Mouse (Mus musculus) CH12.LX (cell line): Measurements from ENCODE around the gene Fam19a2. TPM values are rescaled to one million over a fixed set of nuclear protein-coding genes. Genes with fewer than 3 reads are reported as not detected.
A peak's percentile ranks its signal among the peaks of the same experiment; 100 is the strongest.

Source experiments
- DNase-seq: peaks from one replicate; pipeline ENCODE4 v3.0.0-alpha.2; 2013; ENCODE audit errors: extremely low read depth
- H3K27ac ChIP-seq: 2 replicates; pipeline ENCODE4 v1.5.1; 2012; ENCODE audit warnings: low read depth, mild to moderate bottlenecking, control low read depth, moderate library complexity; ENCODE audit not compliant: insufficient read depth
- H3K27me3 ChIP-seq: replicated peaks from 2 replicates; pipeline ENCODE3; 2012; ENCODE audit warnings: inconsistent platforms
- H3K36me3 ChIP-seq, 2 experiments: replicated peaks in 1 of 2; 2 replicates each; pipeline versions ENCODE3 to v1.6.1; 2012; ENCODE audit warnings: inconsistent platforms in 1 of 2, low read length in 1 of 2, mild to moderate bottlenecking in 1 of 2, mixed read lengths in 1 of 2, moderate library complexity in 1 of 2; ENCODE audit not compliant: control insufficient read depth in 1 of 2, insufficient read depth in 1 of 2
- H3K4me1 ChIP-seq, 2 experiments: 2 replicates each; pipeline ENCODE4 v1.6.1; 2012; ENCODE audit warnings: inconsistent platforms in 1 of 2, moderate library complexity in 1 of 2; ENCODE audit not compliant: insufficient read depth in 2 of 2, control insufficient read depth in 1 of 2
- H3K4me2 ChIP-seq: 2 replicates; pipeline ENCODE4 v1.6.1; 2012; ENCODE audit warnings: low read depth, mild to moderate bottlenecking, control low read depth; ENCODE audit not compliant: poor library complexity, insufficient read depth, severe bottlenecking
- H3K4me3 ChIP-seq, 3 experiments: fragments of 150-350 bp in 1 of 3; sonication (generic) in 1 of 3; replicated peaks in 1 of 3; 2 replicates each; pipeline versions ENCODE3 to v1.5.1; 2011 to 2012; ENCODE audit warnings: low read depth in 2 of 3, low read length in 2 of 3, mild to moderate bottlenecking in 2 of 3, moderate library complexity in 2 of 3, control low read depth in 1 of 3, improper control_type of control experiment in 1 of 3, inconsistent platforms in 1 of 3, mixed read lengths in 1 of 3; ENCODE audit not compliant: poor library complexity in 1 of 3
- H3K79me2 ChIP-seq: replicated peaks from 2 replicates; pipeline ENCODE4 v1.6.1; 2012; ENCODE audit warnings: mild to moderate bottlenecking, moderate library complexity; ENCODE audit not compliant: control insufficient read depth, poor library complexity, insufficient read depth, severe bottlenecking; ENCODE audit errors: extremely low read depth
- H3K9ac ChIP-seq: 2 replicates; pipeline ENCODE4 v1.6.1; 2012; ENCODE audit warnings: low read depth, mild to moderate bottlenecking, control low read depth, moderate library complexity; ENCODE audit not compliant: insufficient read depth
- H3K9me3 ChIP-seq: replicated peaks from 2 replicates; pipeline ENCODE3; 2012; ENCODE audit warnings: low read length, inconsistent platforms, mixed read lengths
- BHLHE40 ChIP-seq: IDR thresholded peaks from 2 replicates; pipeline ENCODE4 v1.6.1; 2011; ENCODE audit warnings: mild to moderate bottlenecking, low read depth, low read length, improper control_type of control experiment
- CTCF ChIP-seq, 2 experiments: IDR thresholded peaks in 1 of 2; conservative IDR thresholded peaks in 1 of 2; 2 replicates each; pipeline ENCODE4 v1.5.1; 2011 to 2012; ENCODE audit warnings: low read depth in 2 of 2, low read length in 2 of 2, improper control_type of control experiment in 1 of 2, inconsistent platforms in 1 of 2, mild to moderate bottlenecking in 1 of 2, moderate library complexity in 1 of 2
- E2F4 ChIP-seq: IDR thresholded peaks from 2 replicates; pipeline ENCODE4 v1.6.1; 2011; ENCODE audit warnings: low read depth, low read length, improper control_type of control experiment; ENCODE audit not compliant: insufficient replicate concordance
- ELF1 ChIP-seq: IDR thresholded peaks from 2 replicates; pipeline ENCODE4 v1.6.1; 2014; ENCODE audit warnings: low read depth, mild to moderate bottlenecking, inconsistent platforms, low read length, improper control_type of control experiment
- ETS1 ChIP-seq: conservative IDR thresholded peaks from 2 replicates; pipeline ENCODE4 v1.6.1; 2012; ENCODE audit warnings: low read depth, mild to moderate bottlenecking, inconsistent platforms, low read length, improper control_type of control experiment, moderate library complexity
- GABPA ChIP-seq: IDR thresholded peaks from 2 replicates; pipeline ENCODE4 v1.6.1; 2012; ENCODE audit warnings: low read depth, low read length, improper control_type of control experiment, inconsistent platforms; ENCODE audit not compliant: insufficient replicate concordance
- HCFC1 ChIP-seq: IDR thresholded peaks from 2 replicates; pipeline ENCODE4 v1.6.1; 2012; ENCODE audit warnings: low read depth, mild to moderate bottlenecking, inconsistent platforms, low read length, improper control_type of control experiment
- IRF4 ChIP-seq: IDR thresholded peaks from 2 replicates; pipeline ENCODE4 v1.6.1; 2014; ENCODE audit warnings: low read depth, mild to moderate bottlenecking, inconsistent platforms, low read length, improper control_type of control experiment
- JUND ChIP-seq: conservative IDR thresholded peaks from 2 replicates; pipeline ENCODE4 v1.6.1; 2011; ENCODE audit warnings: low read depth, low read length, improper control_type of control experiment
- KAT2A ChIP-seq: IDR thresholded peaks from 2 replicates; pipeline ENCODE4 v1.6.1; 2012; ENCODE audit warnings: low read length, improper control_type of control experiment, inconsistent platforms; ENCODE audit not compliant: insufficient replicate concordance
- MAZ ChIP-seq: IDR thresholded peaks from 2 replicates; pipeline ENCODE4 v1.6.1; 2012; ENCODE audit warnings: low read depth, mild to moderate bottlenecking, inconsistent platforms, low read length, improper control_type of control experiment, moderate library complexity
- MEF2A ChIP-seq: IDR thresholded peaks from 2 replicates; pipeline ENCODE4 v1.6.1; 2014; ENCODE audit warnings: low read depth, mild to moderate bottlenecking, inconsistent platforms, low read length, improper control_type of control experiment, borderline replicate concordance
- MYC ChIP-seq: IDR thresholded peaks from 2 replicates; pipeline ENCODE4 v1.6.1; 2011; ENCODE audit warnings: low read depth, mild to moderate bottlenecking, improper control_type of control experiment, low read length
- NELFE ChIP-seq: IDR thresholded peaks from 2 replicates; pipeline ENCODE4 v1.6.1; 2011; ENCODE audit warnings: low read depth, low read length, improper control_type of control experiment
- NRF1 ChIP-seq: IDR thresholded peaks from 2 replicates; pipeline ENCODE4 v1.6.1; 2014; ENCODE audit warnings: low read depth, mild to moderate bottlenecking, inconsistent platforms, low read length, improper control_type of control experiment, moderate library complexity
- PAX5 ChIP-seq: IDR thresholded peaks from 2 replicates; pipeline ENCODE4 v1.6.1; 2012; ENCODE audit warnings: low read length, inconsistent platforms, mixed read lengths
- POLR2AphosphoS2 ChIP-seq: IDR thresholded peaks from 2 replicates; pipeline ENCODE4 v1.6.1; 2011; ENCODE audit warnings: low read depth, low read length, improper control_type of control experiment
- RAD21 ChIP-seq: IDR thresholded peaks from 2 replicates; pipeline ENCODE4 v1.6.1; 2011; ENCODE audit warnings: low read depth, mild to moderate bottlenecking, low read length, improper control_type of control experiment, moderate library complexity
- SIN3A ChIP-seq: IDR thresholded peaks from 2 replicates; pipeline ENCODE4 v1.6.1; 2012; ENCODE audit warnings: low read length, improper control_type of control experiment, inconsistent platforms
- SMC3 ChIP-seq: IDR thresholded peaks from 2 replicates; pipeline ENCODE4 v1.6.1; 2011; ENCODE audit warnings: low read depth, low read length, improper control_type of control experiment
- TBP ChIP-seq: conservative IDR thresholded peaks from 2 replicates; pipeline ENCODE4 v1.6.1; 2011; ENCODE audit warnings: low read depth, low read length, improper control_type of control experiment
- TCF12 ChIP-seq: IDR thresholded peaks from 2 replicates; pipeline ENCODE4 v1.6.1; 2014; ENCODE audit warnings: low read depth, mild to moderate bottlenecking, inconsistent platforms, low read length, improper control_type of control experiment
- UBTF ChIP-seq: IDR thresholded peaks from 2 replicates; pipeline ENCODE4 v1.6.1; 2012; ENCODE audit warnings: low read depth, mild to moderate bottlenecking, inconsistent platforms, low read length, improper control_type of control experiment, moderate library complexity
- USF2 ChIP-seq: conservative IDR thresholded peaks from 2 replicates; pipeline ENCODE4 v1.6.1; 2011; ENCODE audit warnings: low read depth, low read length, improper control_type of control experiment
- ZC3H11A ChIP-seq: IDR thresholded peaks from 2 replicates; pipeline ENCODE4 v1.6.1; 2012; ENCODE audit warnings: low read depth, mild to moderate bottlenecking, inconsistent platforms, low read length, improper control_type of control experiment
- ZMIZ1 ChIP-seq: IDR thresholded peaks from 2 replicates; pipeline ENCODE4 v1.6.1; 2012; ENCODE audit warnings: low read depth, mild to moderate bottlenecking, inconsistent platforms, low read length, improper control_type of control experiment
- ZNF384 ChIP-seq: IDR thresholded peaks from 2 replicates; pipeline ENCODE4 v1.6.1; 2012; ENCODE audit warnings: low read depth, low read length, improper control_type of control experiment, inconsistent platforms
- dilution Hi-C: fragments of 300-500 bp; cut with MboI; formaldehyde crosslinking; loops from 2 replicates; pipeline ENCODE4 v1.14.3; 2020; ENCODE audit warnings: low sequenced_read_pairs; ENCODE audit not compliant: extremely low pct_unique_long_range_greater_than_20kb, extremely low pct_ligation_motif_present
- in situ Hi-C: fragments of 300-500 bp; cut with MboI; formaldehyde crosslinking; loops from 3 replicates; pipeline ENCODE4 v1.14.3; 2019; ENCODE audit warnings: low sequenced_read_pairs, low pct_ligation_motif_present, low pct_unique_long_range_greater_than_20kb, mixed read lengths
- polyA plus RNA-seq: library from polyadenylated mRNA; unstranded; fragments of >175 nt; gene quantifications from 2 replicates; pipeline ENCODE4 v1.2.1, GENCODE M21; 2012; ENCODE audit warnings: low read depth; ENCODE audit not compliant: insufficient read length
- total RNA-seq, 2 experiments: library from RNA; depleted of rRNA; stranded (reverse); fragments of 300-350 nt in 1 of 2; fragments of >200 nt in 1 of 2; gene quantifications; 2 replicates each; pipeline ENCODE4 v1.2.3; 2012 to 2014

The Fam19a2 gene
- total RNA-seq (2012; rRNA removed) (not detected in 2 replicates), total RNA-seq (2014; rRNA removed) (not detected in 2 replicates), polyA plus RNA-seq (not detected in 2 replicates)

DNA sequence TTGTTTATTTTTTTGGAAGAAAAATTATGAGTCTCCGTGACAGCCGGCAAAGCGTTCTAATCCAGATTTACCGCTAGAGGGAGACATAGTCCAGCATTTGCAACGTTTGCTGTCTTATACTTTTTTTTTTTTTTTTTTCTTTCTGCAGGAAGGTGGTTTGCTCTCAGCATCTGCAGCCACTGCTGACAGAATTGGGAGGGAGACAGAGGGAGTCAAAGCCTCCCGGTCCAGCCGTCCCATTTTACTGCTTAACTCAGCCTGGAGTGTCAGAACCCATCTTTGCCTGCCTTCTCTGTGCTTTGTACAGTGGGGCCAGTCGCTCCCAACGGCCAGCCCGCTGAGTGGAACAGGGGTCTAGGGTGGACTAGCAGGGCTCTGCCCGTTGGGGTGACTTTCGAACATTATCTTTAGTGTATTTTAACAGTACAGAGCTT is at the start of gene Fam19a2:
TSS of gene Fam19a2 (plus strand) at position 121 of the 434 bp plus-strand sequence.
- Histone ChIP-seq H3K27me3 (peaks cover 6% of the 10 kb centered on the region), H3K4me1 (no peaks in the 10 kb centered on the region), H3K27ac (no peak within 1 kb of the TSS), H3K36me3 (no peaks in the 10 kb centered on the region), H3K4me2 (no peak within 1 kb of the TSS), H3K4me3 (no peak within 1 kb of the TSS), H3K9ac (no peak within 1 kb of the TSS), H3K9me3 (peaks cover 8% of the 10 kb centered on the region), H3K79me2 (no peaks in the 10 kb centered on the region)
- TF ChIP-seq JUND (no peak), TBP (no peak), HCFC1 (no peak), ETS1 (no peak), MEF2A (no peak), ELF1 (no peak), SMC3 (peak; percentile 63), USF2 (no peak), MAZ (no peak), RAD21 (peak; percentile 97), GABPA (no peak), ZNF384 (peak; percentile 99), BHLHE40 (no peak), NRF1 (no peak), IRF4 (no peak), SIN3A (no peak), MYC (no peak), NELFE (no peak), POLR2AphosphoS2 (no peak), UBTF (no peak), KAT2A (no peak), ZMIZ1 (no peak), CTCF (conservative IDR thresholded peaks at IDR 0.05 in 1 of 2, IDR thresholded peaks at IDR 0.05 in 1 of 2; ENCODE audit: low read depth in 2 of 2, low read length in 2 of 2) (peak; percentile 55 to 88), PAX5 (no peak), TCF12 (no peak), ZC3H11A (0 out of 2 replicates have a peak, but pooled peaks have one; percentile 7), E2F4 (no peak)
- in situ Hi-C loops: no loop called here
- dilution Hi-C loops: no loop called here
- peak; percentile 67 for DNase-seq
